Mouse (Mus musculus) left cerebral cortex, adult 2 months (tissue): ENCODE measurements around the gene Klf11. TPM values are rescaled to one million over a fixed set of nuclear protein-coding genes. Genes with fewer than 3 reads are reported as not detected.
"Not testable (repeated sequence)": the region's sequence is repeated elsewhere in the genome, so short reads cannot be mapped to it uniquely, and the experiment has no call there.

Experiments used
- DNase-seq, 2 experiments: peaks; one replicate each; pipeline ENCODE4 v3.0.0; 2021 to 2022; ENCODE audit warnings: low spot score in 2 of 2, mixed read lengths in 1 of 2; ENCODE audit errors: extremely low spot score in 1 of 2
- H3K27ac ChIP-seq: fragments of 200-600 bp; 2 replicates; pipeline ENCODE4 v1.8.1; 2022
- H3K4me3 ChIP-seq: fragments of 200-600 bp; 2 replicates; pipeline ENCODE4 v1.8.1; 2022
- CTCF ChIP-seq: fragments of 200-600 bp; IDR thresholded peaks from 2 replicates; pipeline ENCODE4 v1.8.1; 2022; ENCODE audit warnings: antibody characterized with exemption, mild to moderate bottlenecking, moderate library complexity
- intact Hi-C: fragments of 180-260 bp; cut with DNase I; formaldehyde crosslinking; loops from one replicate; pipeline ENCODE4 v1.15.1; 2025
- total RNA-seq, 2 experiments: library from RNA; stranded (reverse); gene quantifications; 2 replicates each; pipeline ENCODE4 v1.2.3; 2021

The Klf11 gene
- total RNA-seq, 2 experiments from 2014 or later = 5.1 to 7.8 TPM

GRCm38 (mm10) chr12:24633753-24634191 is 17.3 kb upstream of the Klf11 start:
- intact Hi-C loops = no loop called here
- Histone ChIP-seq H3K4me3 (no peak overlapping the region), H3K27ac (peak overlapping the region; percentile 65; the same call in 1 of the 2 replicates)
- TF ChIP-seq CTCF = no peak
- no peak for DNase-seq

GRCm38 (mm10) chr12:24634212-24634611 is 16.9 kb upstream of the Klf11 start:
- TF ChIP-seq CTCF = no peak
- Histone ChIP-seq H3K27ac (peak overlapping the region; percentile 65), H3K4me3 (no peak overlapping the region)
- intact Hi-C loops = no loop called here
- no peak for DNase-seq

GRCm38 (mm10) chr12:24634648-24635047 is 16.4 kb upstream of the Klf11 start:
- no peak for TF ChIP-seq CTCF
- DNase-seq = no peak
- intact Hi-C loops = no loop called here
- Histone ChIP-seq H3K4me3 (no peak overlapping the region), H3K27ac (peak overlapping the region; percentile 65; the same call in 1 of the 2 replicates)

- DNase-seq, H3K4me3 ChIP-seq, intact Hi-C loops, H3K27ac ChIP-seq: not testable (repeated sequence)
Observed at GRCm38 (mm10) chr12:24638787-24639186, 12.3 kb upstream of the Klf11 start.

- no peak for TF ChIP-seq CTCF
- peak; percentile 47 to 62 for DNase-seq
- intact Hi-C loops = no loop called here
- Histone ChIP-seq H3K27ac (no peak overlapping the region), H3K4me3 (no peak overlapping the region)
Observed at GRCm38 (mm10) chr12:24642370-24642802, 8.7 kb upstream of the Klf11 start.

GRCm38 (mm10) chr12:24644125-24644571 is 6.9 kb upstream of the Klf11 start:
- no peak for DNase-seq
- H3K27ac ChIP-seq = no peak overlapping the region
- intact Hi-C loops = no loop called here
- no peak for TF ChIP-seq CTCF
- H3K4me3 ChIP-seq = no peak overlapping the region

GRCm38 (mm10) chr12:24645901-24646300 is 5.2 kb upstream of the Klf11 start:
- no peak overlapping the region for H3K27ac ChIP-seq
- no peak for DNase-seq
- H3K4me3 ChIP-seq = no peak overlapping the region
- no peak for TF ChIP-seq CTCF
- intact Hi-C loops = no loop called here

- no peak for TF ChIP-seq CTCF
- Histone ChIP-seq H3K27ac (no peak overlapping the region), H3K4me3 (no peak overlapping the region)
- no peak for DNase-seq
- intact Hi-C loops = no loop called here
Observed at GRCm38 (mm10) chr12:24648094-24648493, 3.0 kb upstream of the Klf11 start.

- DNase-seq = no peak
- intact Hi-C loops = no loop called here
- Histone ChIP-seq H3K27ac (peak overlapping the region; percentile 89), H3K4me3 (peak overlapping the region; percentile 93)
- TF ChIP-seq CTCF = no peak; the same call in none of the 2 replicates
Observed at GRCm38 (mm10) chr12:24650415-24651062, 535 bp upstream of the Klf11 start.

GRCm38 (mm10) chr12:24651642-24652342 is 718 bp downstream of the Klf11 start:
- intact Hi-C loops = loop anchor here (2.0 kb wide), 1 partner anchor 23 kb away; no protein-coding TSS in a partner anchor
- DNase-seq = peak; percentile 90 to 93
- no peak for TF ChIP-seq CTCF
- Histone ChIP-seq H3K27ac (peak overlapping the region; percentile 99), H3K4me3 (peak overlapping the region; percentile 93)

GRCm38 (mm10) chr12:24654065-24654862 is 3.2 kb downstream of the Klf11 start:
- Histone ChIP-seq H3K27ac (no peak overlapping the region), H3K4me3 (no peak overlapping the region)
- intact Hi-C loops = no loop called here
- no peak for DNase-seq
- TF ChIP-seq CTCF = no peak

GRCm38 (mm10) chr12:24656436-24656835 is 5.4 kb downstream of the Klf11 start:
- H3K4me3 ChIP-seq = no peak overlapping the region

More at GRCm38 (mm10) chr12:24656436-24656835, 5.4 kb downstream of the Klf11 start:
- TF ChIP-seq CTCF = no peak
- no peak for DNase-seq
- intact Hi-C loops = no loop called here
- no peak overlapping the region for H3K27ac ChIP-seq
